Mouse (Mus musculus): ENCODE data around the gene B830017H08Rik.

GRCm38 (mm10) chr16:17804982-17805381 lies 27.9 kb upstream of the B830017H08Rik start:
- no peak for TF ChIP-seq CTCF (IDR thresholded peaks at IDR 0.05; ENCODE audit: low read depth, low read length)
- TF ChIP-seq EP300 (IDR thresholded peaks at IDR 0.05; ENCODE audit: insufficient read depth, low read depth, low read length), result no peak
